Mouse (Mus musculus) stomach, embryonic 14.5 days (tissue): ENCODE results near the gene Daam1. TPM values are rescaled to one million over a fixed set of nuclear protein-coding genes. Genes with fewer than 3 reads are reported as not detected.

Experiments
- ATAC-seq: fragments of 200-750 bp; cut with Nextera tagmentation; 2 replicates; pipeline ENCODE4 v1.8.0; 2017; ENCODE audit warnings: low read depth, moderate TSS enrichment; ENCODE audit not compliant: insufficient number of reproducible peaks, insufficient read depth, low FRiP score
- H3K27ac ChIP-seq: fragments of 300-500 bp; sonication (generic); 2 replicates; pipeline ENCODE4 v1.5.1; 2014; ENCODE audit warnings: mild to moderate bottlenecking, low read length, moderate library complexity, mixed read lengths
- H3K27me3 ChIP-seq: fragments of 300-500 bp; sonication (generic); 2 replicates; pipeline ENCODE4 v1.6.1; 2014; ENCODE audit warnings: low read length, control low read depth, mixed read lengths; ENCODE audit not compliant: control insufficient read depth, insufficient read depth
- H3K36me3 ChIP-seq: fragments of 300-500 bp; sonication (generic); 2 replicates; pipeline ENCODE4 v1.6.1; 2014; ENCODE audit warnings: mild to moderate bottlenecking, control low read depth, low read length, moderate library complexity, mixed read lengths; ENCODE audit not compliant: control insufficient read depth, insufficient read depth
- H3K4me1 ChIP-seq: fragments of 300-500 bp; sonication (generic); 2 replicates; pipeline ENCODE4 v1.6.1; 2014; ENCODE audit warnings: low read length, control low read depth, mixed read lengths; ENCODE audit not compliant: control insufficient read depth, insufficient read depth
- H3K4me2 ChIP-seq: fragments of 300-500 bp; sonication (generic); replicated peaks from 2 replicates; pipeline ENCODE4 v1.6.1; 2014; ENCODE audit warnings: low read depth, low read length, control low read depth
- H3K4me3 ChIP-seq: fragments of 300-500 bp; sonication (generic); 2 replicates; pipeline ENCODE4 v1.5.1; 2014; ENCODE audit warnings: low read depth, low read length, control low read depth
- H3K9ac ChIP-seq: fragments of 300-500 bp; sonication (generic); replicated peaks from 2 replicates; pipeline ENCODE4 v1.6.1; 2014; ENCODE audit warnings: low read depth, mild to moderate bottlenecking, control low read depth, low read length, moderate library complexity, mixed read lengths
- H3K9me3 ChIP-seq: fragments of 300-500 bp; sonication (generic); 2 replicates; pipeline ENCODE4 v1.6.1; 2016; ENCODE audit warnings: low read depth, low read length, control low read depth; ENCODE audit not compliant: control insufficient read depth
- WGBS: fragments of 180-500 bp; shearing (Covaris S2); extraction: QIAGEN DNeasy Blood & Tissue Kit; methylation state at CpG from one replicate; pipeline ENCODE4 v1.1.7; 2014; 5-methylcytosine and 5-hydroxymethylcytosine counted together
- polyA plus RNA-seq: library from polyadenylated mRNA; unstranded; fragments of >200 nt; fragmentation: Nextera tagmentation; extraction: Ambion mirVana; gene quantifications from 2 replicates; pipeline ENCODE4 v1.2.1, GENCODE M21; 2014

Gene Daam1
- polyA plus RNA-seq, 1 experiment from 2014 or later = 18.6 TPM

- Histone ChIP-seq H3K4me1 (no peaks in the 10 kb centered on the region; the same call in 1 of the 2 replicates), H3K4me2 (no peak overlapping the region), H3K27ac (no peak overlapping the region), H3K27me3 (no peaks in the 10 kb centered on the region), H3K4me3 (no peak overlapping the region), H3K36me3 (peaks cover 5% of the 10 kb centered on the region; the same call in 1 of the 2 replicates), H3K9me3 (no peaks in the 10 kb centered on the region), H3K9ac (no peak overlapping the region)
- 84% methylated on average over 5 of the region's 5 CpGs for WGBS
- no peak for ATAC-seq
Observed at GRCm38 (mm10) chr12:71898231-71898630, 67.4 kb downstream of the Daam1 start.

GRCm38 (mm10) chr12:71898666-71899520 is 68.0 kb downstream of the Daam1 start:
- peaks cover 5% of the 10 kb centered on the region; the same call in 1 of the 2 replicates for H3K36me3 ChIP-seq
- no peak overlapping the region for H3K9ac ChIP-seq
- no peak overlapping the region for H3K4me2 ChIP-seq
- no peaks in the 10 kb centered on the region for H3K27me3 ChIP-seq
- ATAC-seq = no peak
- H3K4me3 ChIP-seq = no peak overlapping the region
- no peaks in the 10 kb centered on the region for H3K9me3 ChIP-seq
- no peaks in the 10 kb centered on the region for H3K4me1 ChIP-seq
- no peak overlapping the region for H3K27ac ChIP-seq
- WGBS = 79% methylated on average over 7 of the region's 7 CpGs

- Histone ChIP-seq H3K27ac (no peak overlapping the region), H3K36me3 (peaks cover 5% of the 10 kb centered on the region; the same call in 1 of the 2 replicates), H3K9me3 (no peaks in the 10 kb centered on the region), H3K27me3 (no peaks in the 10 kb centered on the region), H3K9ac (no peak overlapping the region), H3K4me2 (no peak overlapping the region), H3K4me1 (no peaks in the 10 kb centered on the region), H3K4me3 (no peak overlapping the region)
- WGBS = 81% methylated on average over 4 of the region's 4 CpGs
- ATAC-seq = no peak
Observed at GRCm38 (mm10) chr12:71899566-71899965, 68.7 kb downstream of the Daam1 start.

GRCm38 (mm10) chr12:71901211-71901610 is 70.3 kb downstream of the Daam1 start:
- Histone ChIP-seq H3K9me3 (no peaks in the 10 kb centered on the region), H3K4me3 (no peak overlapping the region), H3K27me3 (no peaks in the 10 kb centered on the region), H3K27ac (no peak overlapping the region), H3K4me2 (no peak overlapping the region), H3K36me3 (peaks cover 5% of the 10 kb centered on the region; the same call in 1 of the 2 replicates), H3K9ac (no peak overlapping the region), H3K4me1 (no peaks in the 10 kb centered on the region)
- 86% methylated on average over 7 of the region's 7 CpGs for WGBS
- ATAC-seq = no peak

GRCm38 (mm10) chr12:71901859-71902258 is 71.0 kb downstream of the Daam1 start:
- Histone ChIP-seq H3K4me2 (no peak overlapping the region), H3K27ac (no peak overlapping the region), H3K27me3 (no peaks in the 10 kb centered on the region), H3K4me3 (no peak overlapping the region), H3K36me3 (peaks cover 5% of the 10 kb centered on the region; the same call in 1 of the 2 replicates), H3K9me3 (no peaks in the 10 kb centered on the region), H3K9ac (no peak overlapping the region), H3K4me1 (peaks cover 1% of the 10 kb centered on the region; the same call in 1 of the 2 replicates)
- WGBS = 92% methylated on average over 6 of the region's 6 CpGs
- ATAC-seq = no peak

- no peak for ATAC-seq
- Histone ChIP-seq H3K4me2 (no peak overlapping the region), H3K4me1 (peaks cover 4% of the 10 kb centered on the region; the same call in 1 of the 2 replicates), H3K9me3 (no peaks in the 10 kb centered on the region), H3K9ac (no peak overlapping the region), H3K27me3 (no peaks in the 10 kb centered on the region), H3K36me3 (peaks cover 3% of the 10 kb centered on the region; the same call in 1 of the 2 replicates), H3K27ac (no peak overlapping the region), H3K4me3 (no peak overlapping the region)
- WGBS = 100% methylated on average over 1 of the region's 1 CpGs
Observed at GRCm38 (mm10) chr12:71902317-71902716, 71.4 kb downstream of the Daam1 start.

- ATAC-seq = no peak
- WGBS = 94% methylated on average over 4 of the region's 4 CpGs
- Histone ChIP-seq H3K4me1 (peaks cover 4% of the 10 kb centered on the region; the same call in 1 of the 2 replicates), H3K9ac (no peak overlapping the region), H3K27me3 (no peaks in the 10 kb centered on the region), H3K27ac (no peak overlapping the region), H3K4me2 (no peak overlapping the region), H3K9me3 (no peaks in the 10 kb centered on the region), H3K36me3 (no peaks in the 10 kb centered on the region), H3K4me3 (no peak overlapping the region)
Observed at GRCm38 (mm10) chr12:71903218-71903617, 72.3 kb downstream of the Daam1 start.

- no peak overlapping the region for H3K9ac ChIP-seq
- no peaks in the 10 kb centered on the region for H3K36me3 ChIP-seq
- H3K9me3 ChIP-seq = no peaks in the 10 kb centered on the region
- no peak for ATAC-seq
- 77% methylated on average over 4 of the region's 4 CpGs for WGBS
- no peak overlapping the region for H3K27ac ChIP-seq
- H3K27me3 ChIP-seq = no peaks in the 10 kb centered on the region
- no peak overlapping the region for H3K4me2 ChIP-seq
- H3K4me1 ChIP-seq = peaks cover 4% of the 10 kb centered on the region; the same call in 1 of the 2 replicates
- H3K4me3 ChIP-seq = no peak overlapping the region
Observed at GRCm38 (mm10) chr12:71904310-71904709, 73.4 kb downstream of the Daam1 start.
